Mouse (Mus musculus) hindlimb bud, embryonic 11.5 days (tissue): ENCODE measurements around the gene Tbr1.

Experiments used
- DNase-seq: peaks from one replicate; pipeline ENCODE4 v3.0.0-alpha.2; 2012; ENCODE audit warnings: low read depth, low spot score; ENCODE audit errors: extremely low spot score

Gene Tbr1

GRCm38 (mm10) chr2:61811507-61812421, 9.0 kb downstream of the Tbr1 start:
- no peak for DNase-seq

- DNase-seq = no peak
Measured at GRCm38 (mm10) chr2:61812536-61812935, 9.8 kb downstream of the Tbr1 start.

- DNase-seq = no peak
Measured at GRCm38 (mm10) chr2:61813106-61813505, 10.4 kb downstream of the Tbr1 start.

DNA sequence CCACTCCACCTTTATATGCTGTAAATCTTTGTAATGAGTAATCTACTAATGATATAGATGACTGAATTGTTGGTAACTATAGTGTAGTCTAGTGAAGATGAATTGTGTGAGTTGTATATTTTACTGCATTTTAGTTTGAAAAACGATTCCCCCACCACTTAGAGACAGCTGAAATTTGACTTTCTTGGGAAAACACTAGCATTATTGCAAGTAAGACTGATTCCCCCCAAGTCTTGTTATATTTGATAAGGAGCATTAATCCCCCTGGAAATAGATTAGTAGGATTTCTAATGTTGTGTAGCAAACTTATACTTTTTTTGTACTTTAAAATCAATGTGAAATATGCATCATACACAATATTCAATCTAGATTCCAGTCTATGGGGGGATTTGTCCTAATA, 10.8 kb downstream of the Tbr1 start:
- no peak for DNase-seq

DNA sequence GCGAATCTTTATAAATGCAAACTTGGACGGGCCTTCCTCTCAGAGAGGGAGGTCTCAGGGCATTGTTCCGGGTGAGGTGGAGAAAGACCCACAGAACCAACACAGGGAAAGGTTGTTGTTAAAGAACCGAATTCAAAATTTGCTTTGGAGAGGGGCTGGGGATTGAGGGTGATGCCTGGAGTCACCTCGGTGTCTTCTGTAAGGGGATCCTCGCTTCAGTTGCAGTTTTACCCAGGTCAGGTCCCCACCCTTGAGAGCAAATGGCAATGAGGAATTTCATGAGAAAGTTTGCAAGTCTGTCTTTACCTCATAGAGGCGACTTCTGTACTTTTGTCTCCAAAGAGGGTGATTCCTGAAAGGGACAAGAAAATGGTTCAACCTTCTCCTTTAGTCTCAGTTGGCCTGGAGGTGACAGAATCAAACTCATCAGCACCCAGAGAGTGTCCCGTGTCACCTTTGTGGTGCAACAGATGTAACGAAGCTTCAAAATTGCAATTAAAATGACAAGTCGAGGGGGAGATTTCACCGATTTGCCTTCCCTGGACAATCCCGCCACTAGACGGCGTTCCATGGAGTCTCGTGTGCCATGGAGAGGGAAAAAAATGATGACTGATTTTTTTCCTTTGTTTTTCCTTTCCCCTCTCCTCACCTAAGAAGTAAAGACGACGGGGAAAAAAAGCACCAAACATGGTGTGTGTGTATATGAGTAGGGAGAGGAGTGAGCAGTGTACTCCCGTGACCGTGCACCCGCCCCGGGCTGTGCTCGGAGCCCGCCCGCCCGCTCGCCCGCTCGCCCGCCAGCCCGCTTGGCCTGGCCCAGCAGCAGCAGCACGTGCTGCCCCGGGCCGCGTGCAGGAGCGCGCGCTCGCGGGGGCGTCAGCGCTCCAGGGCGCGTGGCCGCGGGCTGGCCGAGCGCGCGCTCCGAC, 12.1 kb downstream of the Tbr1 start:
- no peak for DNase-seq

DNA sequence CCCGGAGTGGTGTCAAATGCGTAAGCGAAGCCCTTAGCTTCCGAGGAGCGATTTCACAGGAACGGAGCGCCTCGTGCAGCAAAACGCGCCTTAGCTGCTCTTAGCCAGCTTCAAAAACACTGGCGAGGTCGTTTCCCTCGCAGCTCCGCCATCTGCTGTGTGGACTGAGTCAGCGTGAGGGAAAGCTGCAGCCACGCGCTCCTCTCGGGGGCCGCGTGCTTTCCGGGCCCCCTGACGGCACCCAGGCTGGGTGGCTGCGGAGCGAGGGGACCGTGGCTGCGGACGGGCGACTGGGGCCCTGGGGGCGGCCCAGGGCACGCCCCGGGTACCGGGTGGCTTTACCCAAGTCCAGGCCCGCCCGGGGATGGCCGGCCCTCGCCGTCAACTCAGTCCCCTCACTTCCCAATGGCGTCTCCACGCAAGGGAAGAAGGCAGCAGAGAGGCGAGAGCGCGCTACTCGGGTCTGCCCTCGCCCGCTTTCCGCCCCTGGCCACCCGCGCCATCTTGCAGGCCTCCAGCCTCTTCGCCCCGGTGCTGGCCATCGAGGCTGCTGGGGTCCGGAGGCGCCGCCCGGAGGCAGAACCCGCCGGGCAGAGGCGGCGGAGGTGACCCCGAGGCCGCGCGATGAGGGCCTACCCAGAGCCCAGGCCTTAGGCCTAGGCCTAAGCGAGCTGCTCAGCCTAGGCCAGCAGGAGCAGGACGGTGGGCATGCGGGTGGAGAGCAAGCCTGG, 13.0 kb downstream of the Tbr1 start:
- DNase-seq = no peak

- no peak for DNase-seq
Measured at GRCm38 (mm10) chr2:61818197-61818596, 15.5 kb downstream of the Tbr1 start.

- no peak for DNase-seq
Measured at GRCm38 (mm10) chr2:61820203-61820602, 17.5 kb downstream of the Tbr1 start.

DNA sequence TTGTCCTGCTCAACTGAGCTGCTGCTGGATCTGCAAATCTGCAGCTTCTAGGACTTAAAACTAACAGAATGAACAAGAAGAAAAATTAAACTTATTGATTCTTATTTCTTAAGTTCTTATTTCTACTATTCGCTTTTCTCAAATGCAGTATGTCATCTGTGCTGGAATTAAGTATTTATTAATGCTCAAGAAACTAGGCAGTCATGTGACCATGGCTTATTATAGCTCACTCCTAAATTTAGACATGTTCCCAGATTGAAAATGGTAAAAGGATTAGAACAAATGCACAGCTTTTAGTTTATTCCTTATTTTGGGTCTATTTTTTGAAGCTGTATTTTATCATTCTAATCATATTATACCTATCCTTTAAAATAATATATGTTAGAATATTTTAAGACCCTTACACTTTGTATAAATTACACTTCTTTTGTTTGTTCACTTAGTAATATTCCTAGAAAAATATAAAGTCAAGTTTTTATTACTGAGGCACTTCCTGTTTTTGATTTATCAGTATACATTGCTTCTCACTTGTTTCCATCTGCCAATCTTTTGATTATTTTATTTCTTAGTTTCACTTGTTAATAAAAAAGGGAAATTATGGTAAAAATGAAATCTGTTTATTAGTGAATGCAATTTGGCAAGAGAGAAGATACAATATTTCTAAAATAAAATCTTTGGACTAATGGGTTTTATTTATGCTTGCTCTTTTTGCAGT, 20.9 kb downstream of the Tbr1 start:
- DNase-seq = no peak

DNA sequence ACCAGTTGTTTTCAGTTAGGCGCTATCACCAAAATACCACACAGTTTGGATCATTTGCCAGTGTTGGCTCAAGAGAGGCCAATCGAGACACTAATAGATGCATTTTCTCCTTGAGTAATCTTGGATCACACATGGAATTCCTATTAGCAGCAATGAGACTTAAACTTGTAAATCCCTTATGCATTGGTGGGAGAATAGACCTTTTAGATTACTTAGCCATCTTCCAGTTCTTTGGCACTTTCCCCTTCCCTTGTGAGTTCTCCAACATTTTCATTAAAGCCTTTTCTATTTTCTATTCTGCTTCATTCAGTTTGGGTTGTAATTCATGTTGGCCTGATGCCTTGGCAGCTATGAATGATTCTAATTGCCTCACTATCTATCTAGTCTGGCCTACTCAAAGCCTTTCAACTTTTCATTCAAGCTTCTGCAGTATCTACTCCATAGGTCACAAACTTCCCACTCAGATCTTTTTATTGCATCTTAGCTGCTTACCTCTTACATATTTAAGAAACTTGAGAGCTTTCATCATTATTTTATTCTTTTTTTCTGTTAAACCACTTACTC, 34.6 kb downstream of the Tbr1 start:
- DNase-seq = no peak
